Mouse (Mus musculus) CH12.LX (cell line): ENCODE data around the gene Agmat. TPM values are rescaled to one million over a fixed set of nuclear protein-coding genes. Genes with fewer than 3 reads are reported as not detected.

Experiments used
- DNase-seq: peaks from one replicate; pipeline ENCODE4 v3.0.0-alpha.2; 2013; ENCODE audit errors: extremely low read depth
- H3K27ac ChIP-seq: 2 replicates; pipeline ENCODE4 v1.5.1; 2012; ENCODE audit warnings: low read depth, mild to moderate bottlenecking, control low read depth, moderate library complexity; ENCODE audit not compliant: insufficient read depth
- H3K27me3 ChIP-seq: replicated peaks from 2 replicates; pipeline ENCODE3; 2012; ENCODE audit warnings: inconsistent platforms
- H3K36me3 ChIP-seq, 2 experiments: replicated peaks in 1 of 2; 2 replicates each; pipeline versions ENCODE3 to v1.6.1; 2012; ENCODE audit warnings: inconsistent platforms in 1 of 2, low read length in 1 of 2, mild to moderate bottlenecking in 1 of 2, mixed read lengths in 1 of 2, moderate library complexity in 1 of 2; ENCODE audit not compliant: control insufficient read depth in 1 of 2, insufficient read depth in 1 of 2
- H3K4me1 ChIP-seq, 2 experiments: 2 replicates each; pipeline ENCODE4 v1.6.1; 2012; ENCODE audit warnings: inconsistent platforms in 1 of 2, moderate library complexity in 1 of 2; ENCODE audit not compliant: insufficient read depth in 2 of 2, control insufficient read depth in 1 of 2
- H3K4me2 ChIP-seq: 2 replicates; pipeline ENCODE4 v1.6.1; 2012; ENCODE audit warnings: low read depth, mild to moderate bottlenecking, control low read depth; ENCODE audit not compliant: poor library complexity, insufficient read depth, severe bottlenecking
- H3K4me3 ChIP-seq, 3 experiments: fragments of 150-350 bp in 1 of 3; sonication (generic) in 1 of 3; replicated peaks in 1 of 3; 2 replicates each; pipeline versions ENCODE3 to v1.5.1; 2011 to 2012; ENCODE audit warnings: low read depth in 2 of 3, low read length in 2 of 3, mild to moderate bottlenecking in 2 of 3, moderate library complexity in 2 of 3, control low read depth in 1 of 3, improper control_type of control experiment in 1 of 3, inconsistent platforms in 1 of 3, mixed read lengths in 1 of 3; ENCODE audit not compliant: poor library complexity in 1 of 3
- H3K79me2 ChIP-seq: replicated peaks from 2 replicates; pipeline ENCODE4 v1.6.1; 2012; ENCODE audit warnings: mild to moderate bottlenecking, moderate library complexity; ENCODE audit not compliant: control insufficient read depth, poor library complexity, insufficient read depth, severe bottlenecking; ENCODE audit errors: extremely low read depth
- H3K9ac ChIP-seq: 2 replicates; pipeline ENCODE4 v1.6.1; 2012; ENCODE audit warnings: low read depth, mild to moderate bottlenecking, control low read depth, moderate library complexity; ENCODE audit not compliant: insufficient read depth
- H3K9me3 ChIP-seq: replicated peaks from 2 replicates; pipeline ENCODE3; 2012; ENCODE audit warnings: low read length, inconsistent platforms, mixed read lengths
- CHD2 ChIP-seq: IDR thresholded peaks from 2 replicates; pipeline ENCODE4 v1.6.1; 2011; ENCODE audit warnings: low read length, improper control_type of control experiment
- CTCF ChIP-seq, 2 experiments: IDR thresholded peaks in 1 of 2; conservative IDR thresholded peaks in 1 of 2; 2 replicates each; pipeline ENCODE4 v1.5.1; 2011 to 2012; ENCODE audit warnings: low read depth in 2 of 2, low read length in 2 of 2, improper control_type of control experiment in 1 of 2, inconsistent platforms in 1 of 2, mild to moderate bottlenecking in 1 of 2, moderate library complexity in 1 of 2
- ELF1 ChIP-seq: IDR thresholded peaks from 2 replicates; pipeline ENCODE4 v1.6.1; 2014; ENCODE audit warnings: low read depth, mild to moderate bottlenecking, inconsistent platforms, low read length, improper control_type of control experiment
- GABPA ChIP-seq: IDR thresholded peaks from 2 replicates; pipeline ENCODE4 v1.6.1; 2012; ENCODE audit warnings: low read depth, low read length, improper control_type of control experiment, inconsistent platforms; ENCODE audit not compliant: insufficient replicate concordance
- HCFC1 ChIP-seq: IDR thresholded peaks from 2 replicates; pipeline ENCODE4 v1.6.1; 2012; ENCODE audit warnings: low read depth, mild to moderate bottlenecking, inconsistent platforms, low read length, improper control_type of control experiment
- KAT2A ChIP-seq: IDR thresholded peaks from 2 replicates; pipeline ENCODE4 v1.6.1; 2012; ENCODE audit warnings: low read length, improper control_type of control experiment, inconsistent platforms; ENCODE audit not compliant: insufficient replicate concordance
- MAZ ChIP-seq: IDR thresholded peaks from 2 replicates; pipeline ENCODE4 v1.6.1; 2012; ENCODE audit warnings: low read depth, mild to moderate bottlenecking, inconsistent platforms, low read length, improper control_type of control experiment, moderate library complexity
- MYC ChIP-seq: IDR thresholded peaks from 2 replicates; pipeline ENCODE4 v1.6.1; 2011; ENCODE audit warnings: low read depth, mild to moderate bottlenecking, improper control_type of control experiment, low read length
- NELFE ChIP-seq: IDR thresholded peaks from 2 replicates; pipeline ENCODE4 v1.6.1; 2011; ENCODE audit warnings: low read depth, low read length, improper control_type of control experiment
- POLR2AphosphoS2 ChIP-seq: IDR thresholded peaks from 2 replicates; pipeline ENCODE4 v1.6.1; 2011; ENCODE audit warnings: low read depth, low read length, improper control_type of control experiment
- RCOR1 ChIP-seq: conservative IDR thresholded peaks from 2 replicates; pipeline ENCODE4 v1.6.1; 2012; ENCODE audit warnings: low read depth, mild to moderate bottlenecking, inconsistent platforms, low read length, improper control_type of control experiment
- SIN3A ChIP-seq: IDR thresholded peaks from 2 replicates; pipeline ENCODE4 v1.6.1; 2012; ENCODE audit warnings: low read length, improper control_type of control experiment, inconsistent platforms
- TBP ChIP-seq: conservative IDR thresholded peaks from 2 replicates; pipeline ENCODE4 v1.6.1; 2011; ENCODE audit warnings: low read depth, low read length, improper control_type of control experiment
- TCF12 ChIP-seq: IDR thresholded peaks from 2 replicates; pipeline ENCODE4 v1.6.1; 2014; ENCODE audit warnings: low read depth, mild to moderate bottlenecking, inconsistent platforms, low read length, improper control_type of control experiment
- UBTF ChIP-seq: IDR thresholded peaks from 2 replicates; pipeline ENCODE4 v1.6.1; 2012; ENCODE audit warnings: low read depth, mild to moderate bottlenecking, inconsistent platforms, low read length, improper control_type of control experiment, moderate library complexity
- USF1 ChIP-seq: IDR thresholded peaks from 2 replicates; pipeline ENCODE4 v1.6.1; 2014; ENCODE audit warnings: low read depth, mild to moderate bottlenecking, inconsistent platforms, low read length, improper control_type of control experiment
- USF2 ChIP-seq: conservative IDR thresholded peaks from 2 replicates; pipeline ENCODE4 v1.6.1; 2011; ENCODE audit warnings: low read depth, low read length, improper control_type of control experiment
- ZC3H11A ChIP-seq: IDR thresholded peaks from 2 replicates; pipeline ENCODE4 v1.6.1; 2012; ENCODE audit warnings: low read depth, mild to moderate bottlenecking, inconsistent platforms, low read length, improper control_type of control experiment
- ZKSCAN1 ChIP-seq: IDR thresholded peaks from 2 replicates; pipeline ENCODE4 v1.6.1; 2012; ENCODE audit warnings: low read depth, inconsistent platforms, low read length, improper control_type of control experiment, borderline replicate concordance
- ZMIZ1 ChIP-seq: IDR thresholded peaks from 2 replicates; pipeline ENCODE4 v1.6.1; 2012; ENCODE audit warnings: low read depth, mild to moderate bottlenecking, inconsistent platforms, low read length, improper control_type of control experiment
- ZNF384 ChIP-seq: IDR thresholded peaks from 2 replicates; pipeline ENCODE4 v1.6.1; 2012; ENCODE audit warnings: low read depth, low read length, improper control_type of control experiment, inconsistent platforms
- dilution Hi-C: fragments of 300-500 bp; cut with MboI; formaldehyde crosslinking; loops from 2 replicates; pipeline ENCODE4 v1.14.3; 2020; ENCODE audit warnings: low sequenced_read_pairs; ENCODE audit not compliant: extremely low pct_unique_long_range_greater_than_20kb, extremely low pct_ligation_motif_present
- in situ Hi-C: fragments of 300-500 bp; cut with MboI; formaldehyde crosslinking; loops from 3 replicates; pipeline ENCODE4 v1.14.3; 2019; ENCODE audit warnings: low sequenced_read_pairs, low pct_ligation_motif_present, low pct_unique_long_range_greater_than_20kb, mixed read lengths
- polyA plus RNA-seq: library from polyadenylated mRNA; unstranded; fragments of >175 nt; gene quantifications from 2 replicates; pipeline ENCODE4 v1.2.1, GENCODE M21; 2012; ENCODE audit warnings: low read depth; ENCODE audit not compliant: insufficient read length
- total RNA-seq, 2 experiments: library from RNA; depleted of rRNA; stranded (reverse); fragments of 300-350 nt in 1 of 2; fragments of >200 nt in 1 of 2; gene quantifications; 2 replicates each; pipeline ENCODE4 v1.2.3; 2012 to 2014

Gene Agmat
- total and polyA plus RNA-seq, 3 experiments: not detected

DNA sequence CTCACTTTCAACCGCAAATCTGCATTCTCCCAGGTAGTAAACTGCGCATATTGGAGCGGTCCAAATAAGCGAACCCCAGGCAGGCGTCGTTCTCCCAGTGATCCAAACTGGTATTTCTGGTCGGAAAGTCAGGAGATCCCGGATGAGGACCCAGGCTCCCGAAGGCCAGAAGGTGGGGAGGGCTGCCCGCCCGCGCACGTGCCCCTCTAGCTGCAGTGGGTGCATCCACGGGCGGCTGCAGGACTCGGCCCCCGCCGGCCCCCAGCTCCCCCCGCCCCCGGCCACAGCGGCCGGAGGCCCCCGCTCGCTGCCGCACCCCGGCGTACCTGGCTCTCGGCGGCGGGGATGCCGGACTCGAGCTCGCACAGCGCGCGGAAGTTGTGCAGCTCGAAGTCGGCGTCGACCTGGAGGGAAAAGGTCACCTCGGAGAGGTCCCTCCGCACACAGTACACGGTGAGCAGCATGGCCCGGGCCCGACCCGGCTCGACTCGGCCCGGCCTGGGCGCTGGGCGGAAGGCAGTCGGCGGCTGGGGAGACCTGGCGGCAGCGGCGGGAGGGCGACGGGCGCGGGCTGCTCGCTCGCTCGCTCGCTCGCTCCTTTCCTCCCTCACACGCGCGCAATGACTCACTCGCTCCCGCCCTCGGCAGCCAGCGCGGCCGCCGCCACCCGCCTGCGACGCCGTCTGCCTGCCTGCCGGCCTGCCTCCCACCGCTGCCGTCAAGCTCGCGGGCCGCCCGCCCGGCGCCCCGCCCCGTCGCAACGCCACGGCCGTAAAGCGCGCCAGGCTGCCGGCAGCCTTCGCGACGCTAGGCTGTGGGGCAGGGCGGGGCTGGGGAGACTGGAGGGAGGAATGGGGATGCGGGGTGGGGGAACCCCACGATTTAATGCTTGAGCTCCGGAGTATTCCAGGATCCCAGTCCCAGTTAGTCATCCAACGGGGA is 23.5 kb upstream of the Agmat start, which contains the start of gene Ddi2 (continued):
- TF ChIP-seq HCFC1 (peak; percentile 65), TBP (0 out of 2 replicates have a peak, but pooled peaks have one; percentile 22), TCF12 (peak; percentile 91), USF2 (no peak), ELF1 (peak; percentile 57), NELFE (peak; percentile 73), ZKSCAN1 (no peak), ZC3H11A (no peak), GABPA (no peak), USF1 (no peak), POLR2AphosphoS2 (no peak), CTCF (conservative IDR thresholded peaks at IDR 0.05 in 1 of 2, IDR thresholded peaks at IDR 0.05 in 1 of 2; ENCODE audit: low read depth in 2 of 2, low read length in 2 of 2) (no peak)

- Histone ChIP-seq H3K27me3 (peaks cover 7% of the 10 kb centered on the region), H3K4me3 (peak overlapping the region; percentile 60 to 92 (median 92)), H3K36me3 (peaks cover 5 to 19% of the 10 kb centered on the region in 2 experiments), H3K27ac (no peak overlapping the region), H3K79me2 (peaks cover 36% of the 10 kb centered on the region), H3K9me3 (peaks cover 11% of the 10 kb centered on the region), H3K4me1 (peaks cover 0 to 44% of the 10 kb centered on the region in 2 experiments; a peak in 2 of 4 replicates), H3K9ac (peak overlapping the region; percentile 82), H3K4me2 (peak overlapping the region; percentile 85)
- in situ Hi-C loops (no loop called here), dilution Hi-C loops (no loop called here)
- no peak for TF ChIP-seq ZMIZ1
- TF ChIP-seq TBP: 0 out of 2 replicates have a peak, but pooled peaks have one; percentile 8
- no peak for DNase-seq
Measured at GRCm38 (mm10) chr4:141723673-141724068, 22.8 kb upstream of the Agmat start.

DNA sequence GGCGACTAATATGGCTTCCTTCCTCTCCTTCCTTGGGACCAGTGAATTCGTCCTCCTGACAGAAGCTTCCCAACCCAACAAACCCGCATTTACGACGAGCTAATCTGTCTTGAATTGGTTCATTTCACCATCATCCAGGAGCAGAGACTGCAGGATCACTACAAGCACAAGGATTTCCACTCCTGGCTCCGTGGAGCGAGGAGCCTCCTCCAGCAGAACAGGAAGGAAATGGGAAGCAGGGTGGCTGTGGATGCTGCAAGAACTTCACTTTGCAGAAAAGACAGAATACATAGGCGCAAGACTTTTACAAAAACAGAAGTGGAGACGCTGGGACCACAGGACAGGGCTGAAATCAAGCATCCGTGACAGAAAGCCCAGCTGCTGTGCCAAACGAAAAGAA is 21.9 kb upstream of the Agmat start:
- Histone ChIP-seq H3K27ac (no peak overlapping the region), H3K4me3 (no peak overlapping the region), H3K79me2 (peaks cover 32% of the 10 kb centered on the region), H3K9me3 (peaks cover 11% of the 10 kb centered on the region), H3K4me2 (no peak overlapping the region; the same call in 1 of the 2 replicates), H3K9ac (no peak overlapping the region), H3K4me1 (peaks cover 0 to 36% of the 10 kb centered on the region in 2 experiments; a peak in 2 of 4 replicates), H3K36me3 (peaks cover 5 to 16% of the 10 kb centered on the region in 2 experiments)
- in situ Hi-C loops (no loop called here), dilution Hi-C loops (no loop called here)
- DNase-seq: no peak
- TF ChIP-seq MYC (no peak), SIN3A (no peak), RCOR1 (no peak), KAT2A (no peak), ELF1 (no peak), CHD2 (no peak), POLR2AphosphoS2 (no peak), ZNF384 (no peak), MAZ (no peak), UBTF (no peak), ZC3H11A (no peak)
- TF ChIP-seq, all 38 proteins: peak for 0
- H3K27me3 ChIP-seq: peaks cover 9% of the 10 kb centered on the region
